Mouse (Mus musculus) hindbrain, embryonic 15.5 days (tissue): ENCODE measurements around the gene Agpat4. TPM values are rescaled to one million over a fixed set of nuclear protein-coding genes. Genes with fewer than 3 reads are reported as not detected.

Experiments
- ATAC-seq: fragments of 200-750 bp; cut with Nextera tagmentation; 2 replicates; pipeline ENCODE4 v1.8.0; 2017; ENCODE audit warnings: low read depth, moderate number of reproducible peaks, moderate TSS enrichment; ENCODE audit not compliant: low FRiP score
- H3K27ac ChIP-seq: fragments of 300-500 bp; sonication (generic); replicated peaks from 2 replicates; pipeline ENCODE4 v1.5.1; 2015; ENCODE audit warnings: mild to moderate bottlenecking, inconsistent platforms
- H3K27me3 ChIP-seq: fragments of 300-500 bp; sonication (generic); 2 replicates; pipeline ENCODE4 v1.6.1; 2015; ENCODE audit warnings: control low read depth, inconsistent platforms
- H3K36me3 ChIP-seq: fragments of 300-500 bp; sonication (generic); 2 replicates; pipeline ENCODE4 v1.6.1; 2015; ENCODE audit warnings: control low read depth, inconsistent platforms
- H3K4me1 ChIP-seq: fragments of 300-500 bp; sonication (generic); replicated peaks from 2 replicates; pipeline ENCODE4 v1.6.1; 2015; ENCODE audit warnings: control low read depth, inconsistent platforms
- H3K4me2 ChIP-seq: fragments of 300-500 bp; sonication (generic); 2 replicates; pipeline ENCODE4 v1.6.1; 2015; ENCODE audit warnings: moderate library complexity, mild to moderate bottlenecking, inconsistent platforms
- H3K4me3 ChIP-seq: fragments of 300-500 bp; sonication (generic); 2 replicates; pipeline ENCODE4 v1.5.1; 2015; ENCODE audit warnings: mild to moderate bottlenecking, inconsistent platforms
- H3K9ac ChIP-seq: fragments of 300-500 bp; sonication (generic); 2 replicates; pipeline ENCODE4 v1.6.1; 2015; ENCODE audit warnings: inconsistent platforms
- H3K9me3 ChIP-seq: fragments of 300-500 bp; sonication (generic); 2 replicates; pipeline ENCODE4 v1.6.1; 2016; ENCODE audit warnings: control low read depth, inconsistent platforms
- whole genome bisulfite sequencing: fragments of 180-500 bp; shearing (Covaris S2); methylation state at CpG from one replicate; pipeline ENCODE4 v1.1.7; 2015; 5-methylcytosine and 5-hydroxymethylcytosine counted together
- polyA plus RNA-seq: library from polyadenylated mRNA; unstranded; fragments of >200 nt; fragmentation: Nextera tagmentation; extraction: Ambion mirVana; gene quantifications from 2 replicates; pipeline ENCODE4 v1.2.1, GENCODE M21; 2015

The Agpat4 gene
- polyA plus RNA-seq, 1 experiment from 2014 or later = 63.4 TPM

- no peak overlapping the region for H3K4me2 ChIP-seq
- H3K9ac ChIP-seq = no peak overlapping the region
- no peak overlapping the region for H3K4me3 ChIP-seq
- no peaks in the 10 kb centered on the region for H3K36me3 ChIP-seq
- no peaks in the 10 kb centered on the region for H3K9me3 ChIP-seq
- no peak overlapping the region for H3K27ac ChIP-seq
- H3K4me1 ChIP-seq = peaks cover 51% of the 10 kb centered on the region
- H3K27me3 ChIP-seq = no peaks in the 10 kb centered on the region
- WGBS = 82% methylated on average over 3 of the region's 3 CpGs
- ATAC-seq = no peak
Observed at GRCm38 (mm10) chr17:12204689-12205014, 86.1 kb downstream of the Agpat4 start.

GRCm38 (mm10) chr17:12205015-12205693 lies 86.7 kb downstream of the Agpat4 start:
- Histone ChIP-seq H3K9me3 (no peaks in the 10 kb centered on the region), H3K36me3 (no peaks in the 10 kb centered on the region), H3K9ac (no peak overlapping the region), H3K4me3 (no peak overlapping the region), H3K4me1 (peaks cover 46% of the 10 kb centered on the region), H3K27ac (0 out of 2 replicates have a peak overlapping the region, but pooled peaks have one; percentile 15), H3K4me2 (no peak overlapping the region), H3K27me3 (no peaks in the 10 kb centered on the region)
- no peak for ATAC-seq
- 61% methylated on average over 10 of the region's 10 CpGs for WGBS

GRCm38 (mm10) chr17:12205694-12206075 lies 87.2 kb downstream of the Agpat4 start:
- H3K4me1 ChIP-seq = peaks cover 44% of the 10 kb centered on the region
- no peak overlapping the region for H3K4me2 ChIP-seq
- H3K9me3 ChIP-seq = no peaks in the 10 kb centered on the region
- H3K36me3 ChIP-seq = no peaks in the 10 kb centered on the region
- no peak for ATAC-seq
- H3K9ac ChIP-seq = no peak overlapping the region
- H3K27me3 ChIP-seq = no peaks in the 10 kb centered on the region
- H3K4me3 ChIP-seq = no peak overlapping the region
- 18% methylated on average over 4 of the region's 4 CpGs for WGBS
- H3K27ac ChIP-seq = 0 out of 2 replicates have a peak overlapping the region, but pooled peaks have one; percentile 15

- no peaks in the 10 kb centered on the region for H3K36me3 ChIP-seq
- H3K4me3 ChIP-seq = no peak overlapping the region
- H3K4me1 ChIP-seq = peaks cover 44% of the 10 kb centered on the region
- no peak overlapping the region for H3K9ac ChIP-seq
- no peak overlapping the region for H3K4me2 ChIP-seq
- 61% methylated on average over 3 of the region's 3 CpGs for WGBS
- ATAC-seq = no peak
- H3K27ac ChIP-seq = 0 out of 2 replicates have a peak overlapping the region, but pooled peaks have one; percentile 1
- no peaks in the 10 kb centered on the region for H3K27me3 ChIP-seq
- H3K9me3 ChIP-seq = no peaks in the 10 kb centered on the region
Observed at GRCm38 (mm10) chr17:12206248-12206647, 87.7 kb downstream of the Agpat4 start.

GRCm38 (mm10) chr17:12207022-12207548 lies 88.6 kb downstream of the Agpat4 start:
- Histone ChIP-seq H3K9me3 (no peaks in the 10 kb centered on the region), H3K9ac (no peak overlapping the region), H3K4me1 (peaks cover 44% of the 10 kb centered on the region), H3K27ac (0 out of 2 replicates have a peak overlapping the region, but pooled peaks have one; percentile 1), H3K4me2 (no peak overlapping the region), H3K36me3 (no peaks in the 10 kb centered on the region), H3K27me3 (no peaks in the 10 kb centered on the region), H3K4me3 (no peak overlapping the region)
- 15% methylated on average over 1 of the region's 1 CpGs for WGBS
- ATAC-seq = no peak

- Histone ChIP-seq H3K4me1 (peaks cover 30% of the 10 kb centered on the region), H3K4me2 (no peak overlapping the region), H3K27me3 (no peaks in the 10 kb centered on the region), H3K9ac (no peak overlapping the region), H3K36me3 (peaks cover 3% of the 10 kb centered on the region; the same call in 1 of the 2 replicates), H3K4me3 (no peak overlapping the region), H3K27ac (no peak overlapping the region), H3K9me3 (no peaks in the 10 kb centered on the region)
- 86% methylated on average over 4 of the region's 4 CpGs for WGBS
- ATAC-seq = no peak
Observed at GRCm38 (mm10) chr17:12209481-12209880, 91.0 kb downstream of the Agpat4 start.

GRCm38 (mm10) chr17:12210544-12211132 lies 92.1 kb downstream of the Agpat4 start:
- ATAC-seq = 0 out of 2 replicates have a peak, but pooled peaks have one; percentile 23
- peaks cover 10% of the 10 kb centered on the region; the same call in 1 of the 2 replicates for H3K36me3 ChIP-seq

GRCm38 (mm10) chr17:12211890-12212289 lies 93.4 kb downstream of the Agpat4 start:
- 89% methylated on average over 11 of the region's 11 CpGs for WGBS
- Histone ChIP-seq H3K9me3 (no peaks in the 10 kb centered on the region), H3K9ac (no peak overlapping the region), H3K27me3 (no peaks in the 10 kb centered on the region), H3K36me3 (peaks cover 15% of the 10 kb centered on the region; the same call in 1 of the 2 replicates), H3K27ac (no peak overlapping the region), H3K4me1 (peaks cover 8% of the 10 kb centered on the region), H3K4me2 (no peak overlapping the region), H3K4me3 (no peak overlapping the region)
- no peak for ATAC-seq

More at GRCm38 (mm10) chr17:12210544-12211132, 92.1 kb downstream of the Agpat4 start:
- 36% methylated on average over 8 of the region's 8 CpGs for WGBS
- no peaks in the 10 kb centered on the region for H3K27me3 ChIP-seq
- H3K9me3 ChIP-seq = no peaks in the 10 kb centered on the region
- no peak overlapping the region for H3K4me2 ChIP-seq
- no peak overlapping the region for H3K4me3 ChIP-seq
- no peak overlapping the region for H3K9ac ChIP-seq
- peaks cover 18% of the 10 kb centered on the region for H3K4me1 ChIP-seq
- no peak overlapping the region for H3K27ac ChIP-seq

- WGBS = 81% methylated on average over 6 of the region's 6 CpGs
- no peak overlapping the region for H3K27ac ChIP-seq
- H3K27me3 ChIP-seq = no peaks in the 10 kb centered on the region
- no peak overlapping the region for H3K4me2 ChIP-seq
- no peaks in the 10 kb centered on the region for H3K9me3 ChIP-seq
- H3K4me3 ChIP-seq = no peak overlapping the region
- peaks cover 3% of the 10 kb centered on the region for H3K4me1 ChIP-seq
- no peak overlapping the region for H3K9ac ChIP-seq
- ATAC-seq = no peak
- peaks cover 19% of the 10 kb centered on the region for H3K36me3 ChIP-seq
Observed at GRCm38 (mm10) chr17:12212341-12212740, 93.8 kb downstream of the Agpat4 start.

GRCm38 (mm10) chr17:12213430-12213829 lies 94.9 kb downstream of the Agpat4 start:
- Histone ChIP-seq H3K9me3 (no peaks in the 10 kb centered on the region), H3K9ac (no peak overlapping the region), H3K36me3 (peaks cover 26% of the 10 kb centered on the region), H3K4me1 (0 out of 2 replicates have a peak, but pooled peaks cover under 1% of the 10 kb centered on the region), H3K27ac (no peak overlapping the region), H3K27me3 (no peaks in the 10 kb centered on the region), H3K4me3 (no peak overlapping the region), H3K4me2 (no peak overlapping the region)
- no peak for ATAC-seq
- WGBS = 91% methylated on average over 8 of the region's 8 CpGs

- 76% methylated on average over 6 of the region's 6 CpGs for WGBS
- Histone ChIP-seq H3K9ac (no peak overlapping the region), H3K27me3 (no peaks in the 10 kb centered on the region), H3K4me1 (0 out of 2 replicates have a peak, but pooled peaks cover 4% of the 10 kb centered on the region), H3K27ac (no peak overlapping the region), H3K9me3 (no peaks in the 10 kb centered on the region), H3K36me3 (peaks cover 37% of the 10 kb centered on the region), H3K4me3 (no peak overlapping the region), H3K4me2 (no peak overlapping the region)
- ATAC-seq = no peak
Observed at GRCm38 (mm10) chr17:12216224-12216623, 97.7 kb downstream of the Agpat4 start.

- Histone ChIP-seq H3K36me3 (peaks cover 31% of the 10 kb centered on the region), H3K4me2 (no peak overlapping the region), H3K4me1 (0 out of 2 replicates have a peak, but pooled peaks cover 4% of the 10 kb centered on the region), H3K9ac (no peak overlapping the region), H3K4me3 (no peak overlapping the region), H3K9me3 (no peaks in the 10 kb centered on the region), H3K27me3 (no peaks in the 10 kb centered on the region), H3K27ac (no peak overlapping the region)
- WGBS = 53% methylated on average over 6 of the region's 6 CpGs
- no peak for ATAC-seq
Observed at GRCm38 (mm10) chr17:12221926-12222325, 103.4 kb downstream of the Agpat4 start.
